ENCODE assay signal across 8 mouse cellular contexts in genomic region chr17:87472879-87473278, GRCm38 (mm10). TPM values are rescaled to one million over a fixed set of nuclear protein-coding genes. Genes with fewer than 3 reads are reported as not detected.
DNase-seq lines count a peak whose midpoint lies in the region; ATAC-seq lines count a peak whose summit lies in the region.
"Had no signal": no experiment of that assay in that cellular context is flagged by ENCODE, and none has a peak within 500 bp of the region (broad histone marks: within the 10 kb centered on the region; RNA-seq: fewer than 3 reads in every experiment).

No protein-coding gene starts in this region.

- no peaks in the 10 kb centered on the region for H3K27me3 ChIP-seq in intestine, embryonic 14.5 days (replicated peaks; ENCODE audit: control insufficient read depth, insufficient read depth, low read length)
- H3K27me3 ChIP-seq in intestine, embryonic 16.5 days (replicated peaks; ENCODE audit: control insufficient read depth, insufficient read depth, low read length), result no peaks in the 10 kb centered on the region
- H3K27me3 ChIP-seq in embryonic facial prominence, embryonic 15.5 days, result no peaks in the 10 kb centered on the region

- 45% methylated on average over 10 of the region's 10 CpGs for WGBS in intestine, embryonic 14.5 days
- 45% methylated on average over 10 of the region's 10 CpGs for WGBS in intestine, embryonic 16.5 days
- 51% methylated on average over 10 of the region's 10 CpGs for WGBS in embryonic facial prominence, embryonic 15.5 days

- no peak for DNase-seq in intestine, embryonic 14.5 days (ENCODE audit: low spot score)
- DNase-seq in R1 (ENCODE audit: low read depth, low spot score), result peak; percentile 30
- DNase-seq in lung, postnatal 25 days (ENCODE audit: low spot score), result peak; percentile 75
- no peak for DNase-seq in thymus, adult 18-20 months
- DNase-seq in right cerebral cortex, postnatal 25 days, result no peak

- H3K4me3 ChIP-seq in intestine, embryonic 14.5 days (ENCODE audit: low read depth, low read length), result no peak overlapping the region
- no peak overlapping the region for H3K4me3 ChIP-seq in intestine, embryonic 16.5 days (ENCODE audit: low read length)
- no peak overlapping the region; the same call in 1 of the 2 replicates for H3K4me3 ChIP-seq in embryonic facial prominence, embryonic 15.5 days (replicated peaks)

- no peaks in the 10 kb centered on the region for H3K9me3 ChIP-seq in intestine, embryonic 14.5 days (ENCODE audit: control insufficient read depth, low read length)
- H3K9me3 ChIP-seq in intestine, embryonic 16.5 days (ENCODE audit: control insufficient read depth, low read length), result no peaks in the 10 kb centered on the region
- H3K9me3 ChIP-seq in embryonic facial prominence, embryonic 15.5 days (replicated peaks), result no peaks in the 10 kb centered on the region

- peaks cover 19% of the 10 kb centered on the region for H3K4me1 ChIP-seq in intestine, embryonic 14.5 days (replicated peaks; ENCODE audit: control insufficient read depth, insufficient read depth, low read length)
- H3K4me1 ChIP-seq in intestine, embryonic 16.5 days (ENCODE audit: control insufficient read depth, insufficient read depth, low read length), result peaks cover 20% of the 10 kb centered on the region
- H3K4me1 ChIP-seq in embryonic facial prominence, embryonic 15.5 days, result peaks cover 29% of the 10 kb centered on the region

- no peak overlapping the region for H3K9ac ChIP-seq in intestine, embryonic 14.5 days (ENCODE audit: low read length)
- H3K9ac ChIP-seq in intestine, embryonic 16.5 days (ENCODE audit: low read depth, low read length), result no peak overlapping the region
- H3K9ac ChIP-seq in embryonic facial prominence, embryonic 15.5 days, result no peak overlapping the region

- H3K27ac ChIP-seq in intestine, embryonic 14.5 days (ENCODE audit: low read depth), result no peak overlapping the region
- no peak overlapping the region for H3K27ac ChIP-seq in intestine, embryonic 16.5 days (ENCODE audit: low read length)
- H3K27ac ChIP-seq in embryonic facial prominence, embryonic 15.5 days (replicated peaks), result no peak overlapping the region; the same call in 1 of the 2 replicates

- no peak for ATAC-seq in intestine, embryonic 14.5 days (replicated peaks; ENCODE audit: low FRiP score, low TSS enrichment, low read depth)
- ATAC-seq in intestine, embryonic 16.5 days, result no peak
- ATAC-seq in embryonic facial prominence, embryonic 15.5 days (ENCODE audit: insufficient number of reproducible peaks, low FRiP score, low TSS enrichment, low read depth), result no peak

- H3K4me2 ChIP-seq in intestine, embryonic 14.5 days (ENCODE audit: low read length), result peak overlapping the region; percentile 78
- H3K4me2 ChIP-seq in intestine, embryonic 16.5 days (ENCODE audit: low read depth, low read length), result no peak overlapping the region
- peak overlapping the region; percentile 78 for H3K4me2 ChIP-seq in embryonic facial prominence, embryonic 15.5 days (replicated peaks)

- H3K36me3 ChIP-seq in intestine, embryonic 14.5 days (ENCODE audit: control insufficient read depth, insufficient read depth, low read length), result no peaks in the 10 kb centered on the region
- no peaks in the 10 kb centered on the region for H3K36me3 ChIP-seq in intestine, embryonic 16.5 days (ENCODE audit: control insufficient read depth, insufficient read depth, low read length)
- no peaks in the 10 kb centered on the region for H3K36me3 ChIP-seq in embryonic facial prominence, embryonic 15.5 days

RNA-seq across cellular contexts. Expression of gene Calm2, which starts 26.1 kb away (rescaled TPM):
- 1,068 and 1,168 TPM in 2 replicates for polyA plus RNA-seq in intestine, embryonic 14.5 days (2014; fragmentation: Nextera tagmentation; extraction: Ambion mirVana)
- 1,041 and 1,116 TPM in 2 replicates for polyA plus RNA-seq in intestine, embryonic 16.5 days (2015; fragmentation: Nextera tagmentation; extraction: Ambion mirVana)
- polyA plus RNA-seq in embryonic facial prominence, embryonic 15.5 days (2015; fragmentation: Nextera tagmentation; extraction: Ambion mirVana), result 878 and 898 TPM in 2 replicates

RNA-seq across cellular contexts. Expression of gene Stpg4, which starts 45.3 kb away (rescaled TPM):
- not detected in 2 replicates for polyA plus RNA-seq in intestine, embryonic 14.5 days (2014; fragmentation: Nextera tagmentation; extraction: Ambion mirVana)
- not detected in 2 replicates for polyA plus RNA-seq in intestine, embryonic 16.5 days (2015; fragmentation: Nextera tagmentation; extraction: Ambion mirVana)
- polyA plus RNA-seq in embryonic facial prominence, embryonic 15.5 days (2015; fragmentation: Nextera tagmentation; extraction: Ambion mirVana), result not detected in 2 replicates
- polyA plus RNA-seq: forebrain, embryonic 16.5 days had no signal

Comparison
In these comparisons a context has a peak if more than half of its experiments do, and no peak if none do; other contexts are left out.
1. DNase-seq: peak in R1 (single experiment) and lung, postnatal 25 days (single experiment); none in intestine, embryonic 14.5 days (single experiment), thymus, adult 18-20 months (0 of 2) and right cerebral cortex, postnatal 25 days (single experiment).